Comparison of ENCODE assay signal across 8 mouse cellular contexts in genomic region chr4:120747243-120747792, GRCm38 (mm10). TPM values are rescaled to one million over a fixed set of nuclear protein-coding genes. Genes with fewer than 3 reads are reported as not detected.
DNase-seq lines count a peak whose midpoint lies in the region; ATAC-seq and TF ChIP-seq lines count a peak whose summit lies in the region.

No protein-coding gene starts in this region.

- TF ChIP-seq EP300 in CH12.LX (IDR thresholded peaks at IDR 0.05; ENCODE audit: low read length) = no peak
- TF ChIP-seq EP300 in liver, postnatal 0 days (IDR thresholded peaks at IDR 0.05; ENCODE audit: low read depth) = no peak

- H3K4me1 ChIP-seq in CH12.LX (ENCODE audit: control insufficient read depth in 1 of 2, insufficient read depth in 2 of 2) = no peaks in the 10 kb centered on the region
- peaks cover 4% of the 10 kb centered on the region; the same call in 1 of the 2 replicates for H3K4me1 ChIP-seq in forebrain, embryonic 14.5 days (ENCODE audit: control insufficient read depth, insufficient read depth, low read length)
- H3K4me1 ChIP-seq in hindbrain, embryonic 16.5 days (ENCODE audit: control insufficient read depth, insufficient read depth, low read depth, low read length) = peaks cover 18% of the 10 kb centered on the region
- peaks cover 9% of the 10 kb centered on the region for H3K4me1 ChIP-seq in liver, postnatal 0 days (ENCODE audit: insufficient read depth)

- peak overlapping the region in 1 of 3 experiments; percentile 50 for H3K4me3 ChIP-seq in CH12.LX (replicated peaks in 1 of 3; ENCODE audit: low read depth in 2 of 3, low read length in 2 of 3, poor library complexity in 1 of 3)
- H3K4me3 ChIP-seq in forebrain, embryonic 14.5 days (ENCODE audit: low read depth, low read length) = peak overlapping the region; percentile 62
- peak overlapping the region; percentile 71 for H3K4me3 ChIP-seq in hindbrain, embryonic 16.5 days (ENCODE audit: low read length)
- peak overlapping the region; percentile 54 for H3K4me3 ChIP-seq in liver, postnatal 0 days (ENCODE audit: low read depth, low read length)

- no peak for TF ChIP-seq POLR2A in CH12.LX (IDR thresholded peaks at IDR 0.05; ENCODE audit: low read depth, low read length)

- H3K9ac ChIP-seq in CH12.LX (ENCODE audit: insufficient read depth, low read depth) = 0 out of 2 replicates have a peak overlapping the region, but pooled peaks have one; percentile 28
- H3K9ac ChIP-seq in forebrain, embryonic 14.5 days (ENCODE audit: low read length) = peak overlapping the region; percentile 62
- peak overlapping the region; percentile 73 for H3K9ac ChIP-seq in hindbrain, embryonic 16.5 days (ENCODE audit: low read depth, low read length)
- H3K9ac ChIP-seq in liver, postnatal 0 days (replicated peaks) = 0 out of 2 replicates have a peak overlapping the region, but pooled peaks have one; percentile 21

- no peaks in the 10 kb centered on the region for H3K9me3 ChIP-seq in CH12.LX (replicated peaks; ENCODE audit: low read length)
- H3K9me3 ChIP-seq in forebrain, embryonic 14.5 days (replicated peaks; ENCODE audit: control insufficient read depth, low read length) = no peaks in the 10 kb centered on the region
- no peaks in the 10 kb centered on the region for H3K9me3 ChIP-seq in hindbrain, embryonic 16.5 days (ENCODE audit: control insufficient read depth, low read length)
- no peaks in the 10 kb centered on the region for H3K9me3 ChIP-seq in liver, postnatal 0 days (ENCODE audit: low read length)

- under 1% methylated on average over 49 of the region's 75 CpGs for WGBS in forebrain, embryonic 14.5 days
- WGBS in hindbrain, embryonic 16.5 days = 0% methylated on average over 40 of the region's 75 CpGs
- WGBS in liver, postnatal 0 days (ENCODE audit: insufficient replicate concordance) = under 1% methylated on average over 42 of the region's 75 CpGs

- no peak for TF ChIP-seq RAD21 in CH12.LX (IDR thresholded peaks at IDR 0.05; ENCODE audit: low read depth, low read length)

- dilution Hi-C loops in CH12.LX (cut with MboI; ENCODE audit: extremely low pct_ligation_motif_present, extremely low pct_unique_long_range_greater_than_20kb, low sequenced_read_pairs) = no loop called here

- H3K36me3 ChIP-seq in CH12.LX (replicated peaks in 1 of 2; ENCODE audit: control insufficient read depth in 1 of 2, insufficient read depth in 1 of 2, low read length in 1 of 2) = no peaks in the 10 kb centered on the region
- no peaks in the 10 kb centered on the region for H3K36me3 ChIP-seq in forebrain, embryonic 14.5 days (ENCODE audit: control insufficient read depth, insufficient read depth, low read length)
- no peaks in the 10 kb centered on the region for H3K36me3 ChIP-seq in hindbrain, embryonic 16.5 days (ENCODE audit: control insufficient read depth, insufficient read depth, low read length)
- no peaks in the 10 kb centered on the region for H3K36me3 ChIP-seq in liver, postnatal 0 days (replicated peaks; ENCODE audit: insufficient read depth, low read length)

- no peak for TF ChIP-seq CTCF in CH12.LX (conservative IDR thresholded peaks at IDR 0.05 in 1 of 2, IDR thresholded peaks at IDR 0.05 in 1 of 2; ENCODE audit: low read depth in 2 of 2, low read length in 2 of 2)
- no peak for TF ChIP-seq CTCF in liver, postnatal 0 days (IDR thresholded peaks at IDR 0.05; ENCODE audit: low read depth)

- peak overlapping the region; percentile 98 for H3K4me2 ChIP-seq in CH12.LX (ENCODE audit: insufficient read depth, low read depth, poor library complexity, severe bottlenecking)
- H3K4me2 ChIP-seq in forebrain, embryonic 14.5 days (ENCODE audit: low read length) = peak overlapping the region; percentile 100
- peak overlapping the region; percentile 94 for H3K4me2 ChIP-seq in hindbrain, embryonic 16.5 days (ENCODE audit: low read length)
- peak overlapping the region; percentile 79 for H3K4me2 ChIP-seq in liver, postnatal 0 days (ENCODE audit: low read depth, low read length)

- intact Hi-C loops in left cerebral cortex, postnatal 4 days (cut with DNase I) = no loop called here

- H3K79me2 ChIP-seq in CH12.LX (replicated peaks; ENCODE audit: control insufficient read depth, extremely low read depth, insufficient read depth, poor library complexity, severe bottlenecking) = no peaks in the 10 kb centered on the region

- DNase-seq in adrenal gland, adult 18-20 months (ENCODE audit: low spot score in 2 of 2) = peak; percentile 37 to 43
- no peak for DNase-seq in adrenal gland, postnatal 4 days (ENCODE audit: low spot score in 2 of 2)
- DNase-seq in CH12.LX (ENCODE audit: extremely low read depth) = no peak
- peak; percentile 28 for DNase-seq in forebrain, embryonic 14.5 days (ENCODE audit: low spot score)
- DNase-seq in liver, postnatal 0 days = no peak
- no peak for DNase-seq in frontal cortex, postnatal 14 days (ENCODE audit: low spot score in 2 of 2)
- DNase-seq in left cerebral cortex, postnatal 4 days = no peak

- ATAC-seq in forebrain, embryonic 14.5 days = peak; percentile 56
- ATAC-seq in hindbrain, embryonic 16.5 days = peak; percentile 37
- ATAC-seq in liver, postnatal 0 days = peak; percentile 40; the same call in 1 of the 2 replicates

- H3K27ac ChIP-seq in CH12.LX (ENCODE audit: insufficient read depth, low read depth) = no peak overlapping the region
- H3K27ac ChIP-seq in forebrain, embryonic 14.5 days (ENCODE audit: low read depth, low read length) = no peak overlapping the region
- H3K27ac ChIP-seq in hindbrain, embryonic 16.5 days (ENCODE audit: low read depth, low read length) = no peak overlapping the region
- H3K27ac ChIP-seq in liver, postnatal 0 days (ENCODE audit: low read depth) = no peak overlapping the region

- in situ Hi-C loops in CH12.LX (cut with MboI; ENCODE audit: low pct_ligation_motif_present, low pct_unique_long_range_greater_than_20kb, low sequenced_read_pairs) = no loop called here

- peaks cover 90% of the 10 kb centered on the region for H3K27me3 ChIP-seq in CH12.LX (replicated peaks)
- H3K27me3 ChIP-seq in forebrain, embryonic 14.5 days (replicated peaks; ENCODE audit: control insufficient read depth, insufficient read depth, low read length) = peaks cover 44% of the 10 kb centered on the region
- H3K27me3 ChIP-seq in hindbrain, embryonic 16.5 days (replicated peaks; ENCODE audit: control insufficient read depth, insufficient read depth, low read length) = peaks cover 31% of the 10 kb centered on the region
- H3K27me3 ChIP-seq in liver, postnatal 0 days (ENCODE audit: insufficient read depth, low read length) = peaks cover 61% of the 10 kb centered on the region

TF ChIP-seq in CH12.LX, 34 proteins besides CTCF, POLR2A, EP300 and RAD21:
- TF ChIP-seq NELFE (IDR thresholded peaks at IDR 0.05; ENCODE audit: low read depth, low read length) (no peak), SMC3 (IDR thresholded peaks at IDR 0.05; ENCODE audit: low read depth, low read length) (no peak), POLR2AphosphoS2 (IDR thresholded peaks at IDR 0.05; ENCODE audit: low read depth, low read length) (no peak), PAX5 (IDR thresholded peaks at IDR 0.05; ENCODE audit: low read length) (no peak), ZMIZ1 (IDR thresholded peaks at IDR 0.05; ENCODE audit: low read depth, low read length) (no peak), CHD2 (IDR thresholded peaks at IDR 0.05; ENCODE audit: low read length) (no peak), ELF1 (IDR thresholded peaks at IDR 0.05; ENCODE audit: low read depth, low read length) (no peak), SIN3A (IDR thresholded peaks at IDR 0.05; ENCODE audit: low read length) (no peak), ETS1 (conservative IDR thresholded peaks at IDR 0.05; ENCODE audit: low read depth, low read length) (no peak), MXI1 (IDR thresholded peaks at IDR 0.05; ENCODE audit: low read depth, low read length) (no peak), IRF4 (IDR thresholded peaks at IDR 0.05; ENCODE audit: low read depth, low read length) (no peak), BHLHE40 (IDR thresholded peaks at IDR 0.05; ENCODE audit: low read depth, low read length) (no peak), MYC (IDR thresholded peaks at IDR 0.05; ENCODE audit: low read depth, low read length) (no peak), USF1 (IDR thresholded peaks at IDR 0.05; ENCODE audit: low read depth, low read length) (no peak), ZNF384 (IDR thresholded peaks at IDR 0.05; ENCODE audit: low read depth, low read length) (no peak), MAX (IDR thresholded peaks at IDR 0.05; ENCODE audit: low read length) (no peak), MEF2A (IDR thresholded peaks at IDR 0.05; ENCODE audit: borderline replicate concordance, low read depth, low read length) (no peak)

RNA-seq across cellular contexts. Expression of gene Kcnq4, which starts 1.1 kb away (rescaled TPM):
- total RNA-seq in adrenal gland, adult 18-20 months (2021) = 1 to 10 TPM; 1.5 to 3.1 TPM
- total RNA-seq in adrenal gland, postnatal 4 days (2021) = 1 to 10 TPM; 5.6 to 6.5 TPM
- total RNA-seq in CH12.LX (2012; rRNA removed) (0.04 and 0.08 TPM in 2 replicates), CH12.LX (2014; rRNA removed) (not detected in 2 replicates)
- 0.10 TPM in 1 of 2 replicates, not detected in the other for polyA plus RNA-seq in CH12.LX (2012; ENCODE audit: insufficient read length, low read depth)
- 5.0 and 6.5 TPM in 2 replicates for polyA plus RNA-seq in forebrain, embryonic 14.5 days (2014; fragmentation: Nextera tagmentation; extraction: Ambion mirVana)
- 7.5 and 7.8 TPM in 2 replicates for polyA plus RNA-seq in hindbrain, embryonic 16.5 days (2015; fragmentation: Nextera tagmentation; extraction: Ambion mirVana)
- 0.14 and 0.20 TPM in 2 replicates for polyA plus RNA-seq in liver, postnatal 0 days (2015; fragmentation: Nextera tagmentation; extraction: Ambion mirVana)
- total RNA-seq in left cerebral cortex, postnatal 4 days (2021) = 10 to 100 TPM; 19.6 to 21.1 TPM

Comparison
In these comparisons a context has a peak if more than half of its experiments do, and no peak if none do; other contexts are left out.
1. DNase-seq: peak in adrenal gland, adult 18-20 months (2 of 2) and forebrain, embryonic 14.5 days (single experiment); none in adrenal gland, postnatal 4 days (0 of 2), CH12.LX (single experiment), liver, postnatal 0 days (single experiment), frontal cortex, postnatal 14 days (0 of 2) and left cerebral cortex, postnatal 4 days (single experiment).
2. H3K9ac ChIP-seq: peak in every context shown above with its lines; median percentile 73 in hindbrain, embryonic 16.5 days; 62 in forebrain, embryonic 14.5 days; 28 in CH12.LX; 21 in liver, postnatal 0 days.
3. Peak in every context shown above with its lines, with median percentiles within 50 percentile points of each other: H3K4me2 ChIP-seq and ATAC-seq.